Mouse (Mus musculus) G1E (cell line): ENCODE data around the gene Map3k20.

Experiments
- CTCF ChIP-seq: IDR thresholded peaks from 2 replicates; pipeline ENCODE4 v1.5.1; 2012; ENCODE audit warnings: low read depth, low read length, inconsistent platforms, mixed read lengths
- TAL1 ChIP-seq: conservative IDR thresholded peaks from 2 replicates; pipeline ENCODE4 v1.6.1; 2012; ENCODE audit warnings: low read depth, low read length, inconsistent platforms, mixed read lengths

DNA sequence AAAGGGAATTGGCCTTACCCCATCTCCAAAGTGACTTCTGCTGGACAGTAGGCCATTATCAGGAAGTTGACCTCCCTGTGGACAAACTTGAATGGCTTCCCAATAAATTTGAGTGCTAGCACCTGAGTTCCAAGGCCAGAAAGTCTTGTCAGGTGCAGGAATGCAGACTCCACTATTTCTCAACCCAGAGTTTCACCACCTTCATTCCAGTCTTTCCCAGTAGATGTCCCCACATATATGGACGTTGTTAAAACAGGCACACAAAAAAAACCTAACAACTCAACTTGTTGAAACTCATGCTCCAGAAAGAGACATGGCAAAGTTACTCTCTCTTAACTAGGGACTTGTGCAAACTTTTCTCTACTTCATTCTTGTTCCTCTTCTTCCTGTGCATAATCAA lies 170.8 kb downstream of the Map3k20 start:
- TF ChIP-seq CTCF = no peak
- TF ChIP-seq TAL1 = no peak
